Mouse (Mus musculus) kidney, embryonic 16.5 days (tissue): ENCODE data around the gene Ehhadh. TPM values are rescaled to one million over a fixed set of nuclear protein-coding genes. Genes with fewer than 3 reads are reported as not detected.

Source experiments
- ATAC-seq: fragments of 200-750 bp; cut with Nextera tagmentation; 2 replicates; pipeline ENCODE4 v1.8.0; 2017; ENCODE audit warnings: moderate TSS enrichment; ENCODE audit not compliant: low FRiP score, low TSS enrichment
- H3K27ac ChIP-seq: fragments of 300-500 bp; sonication (generic); 2 replicates; pipeline ENCODE4 v1.5.1; 2014; ENCODE audit warnings: low read length
- H3K27me3 ChIP-seq: fragments of 300-500 bp; sonication (generic); 2 replicates; pipeline ENCODE4 v1.6.1; 2014; ENCODE audit warnings: low read length, control low read depth, mixed read lengths; ENCODE audit not compliant: insufficient read depth
- H3K36me3 ChIP-seq: fragments of 300-500 bp; sonication (generic); 2 replicates; pipeline ENCODE4 v1.6.1; 2014; ENCODE audit warnings: low read length, control low read depth, mixed read lengths; ENCODE audit not compliant: insufficient read depth
- H3K4me1 ChIP-seq: fragments of 300-500 bp; sonication (generic); 2 replicates; pipeline ENCODE4 v1.6.1; 2014; ENCODE audit warnings: low read length, control low read depth, mixed read lengths; ENCODE audit not compliant: insufficient read depth
- H3K4me2 ChIP-seq: fragments of 300-500 bp; sonication (generic); replicated peaks from 2 replicates; pipeline ENCODE4 v1.6.1; 2014; ENCODE audit warnings: low read depth, low read length
- H3K4me3 ChIP-seq: fragments of 300-500 bp; sonication (generic); 2 replicates; pipeline ENCODE4 v1.5.1; 2014; ENCODE audit warnings: mild to moderate bottlenecking, low read length
- H3K9ac ChIP-seq: fragments of 300-500 bp; sonication (generic); replicated peaks from 2 replicates; pipeline ENCODE4 v1.6.1; 2014; ENCODE audit warnings: low read length
- H3K9me3 ChIP-seq: fragments of 300-500 bp; sonication (generic); 2 replicates; pipeline ENCODE4 v1.6.1; 2016; ENCODE audit warnings: low read length, control low read depth
- WGBS: fragments of 180-500 bp; shearing (Covaris S2); extraction: QIAGEN DNeasy Blood & Tissue Kit; methylation state at CpG from one replicate; pipeline ENCODE4 v1.1.7; 2014; 5-methylcytosine and 5-hydroxymethylcytosine counted together
- polyA plus RNA-seq: library from polyadenylated mRNA; unstranded; fragments of >200 nt; fragmentation: Nextera tagmentation; extraction: Ambion mirVana; gene quantifications from 2 replicates; pipeline ENCODE4 v1.2.1, GENCODE M21; 2015

The Ehhadh gene
- 5.6 and 6.7 TPM in 2 replicates for polyA plus RNA-seq

DNA sequence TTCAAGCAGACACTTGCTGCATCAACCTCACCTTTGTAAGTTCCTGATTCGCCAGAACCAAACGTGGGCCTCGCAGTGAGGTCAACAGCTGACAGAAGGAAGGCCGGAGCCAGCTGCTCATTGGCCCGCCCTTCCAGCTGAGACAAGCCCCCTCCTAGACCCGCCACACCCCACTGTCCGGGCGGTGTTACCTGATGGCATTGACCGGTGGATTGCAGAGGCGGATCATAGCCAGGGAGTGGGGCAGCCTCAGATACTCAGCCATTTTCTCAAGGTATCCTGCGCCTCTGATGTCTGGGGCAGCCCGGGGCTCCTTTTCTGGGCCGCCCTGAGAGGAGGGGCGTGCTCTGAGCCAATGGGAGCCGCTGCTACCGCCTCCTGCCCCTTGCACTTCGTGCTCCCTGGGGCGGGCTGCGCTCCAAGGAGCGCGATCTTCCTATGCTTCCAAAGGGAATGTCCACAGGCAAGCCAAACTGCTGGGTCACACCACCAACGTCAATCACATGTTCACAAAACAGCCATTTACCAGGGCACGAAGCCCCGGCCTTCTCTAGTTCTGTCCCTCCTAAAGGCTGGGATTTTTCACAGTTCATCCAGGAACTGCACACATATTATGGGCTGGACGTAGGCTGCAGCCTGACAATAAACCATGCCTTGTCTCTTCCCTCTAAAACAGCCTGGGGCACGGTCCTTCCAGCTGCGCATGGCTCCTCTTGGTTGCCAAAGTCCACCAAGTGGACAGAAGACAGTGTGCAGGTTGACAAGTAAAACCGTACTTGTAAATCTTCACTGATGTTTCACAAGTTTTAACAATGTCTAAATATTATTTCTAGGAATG, at the start of gene Ehhadh:
TSS of gene Ehhadh (minus strand) at position 292 of the 838 bp plus-strand sequence.
- Histone ChIP-seq H3K27me3 (no peaks in the 10 kb centered on the region), H3K4me1 (peaks cover 9% of the 10 kb centered on the region), H3K4me3 (peak within 1 kb of the TSS; percentile 56), H3K9me3 (0 out of 2 replicates have a peak, but pooled peaks cover 9% of the 10 kb centered on the region), H3K36me3 (no peaks in the 10 kb centered on the region), H3K27ac (no peak within 1 kb of the TSS), H3K9ac (peak within 1 kb of the TSS; percentile 65), H3K4me2 (peak within 1 kb of the TSS; percentile 77)
- WGBS: 7% methylated on average over 28 of the region's 28 CpGs
- peak; percentile 96 for ATAC-seq

DNA sequence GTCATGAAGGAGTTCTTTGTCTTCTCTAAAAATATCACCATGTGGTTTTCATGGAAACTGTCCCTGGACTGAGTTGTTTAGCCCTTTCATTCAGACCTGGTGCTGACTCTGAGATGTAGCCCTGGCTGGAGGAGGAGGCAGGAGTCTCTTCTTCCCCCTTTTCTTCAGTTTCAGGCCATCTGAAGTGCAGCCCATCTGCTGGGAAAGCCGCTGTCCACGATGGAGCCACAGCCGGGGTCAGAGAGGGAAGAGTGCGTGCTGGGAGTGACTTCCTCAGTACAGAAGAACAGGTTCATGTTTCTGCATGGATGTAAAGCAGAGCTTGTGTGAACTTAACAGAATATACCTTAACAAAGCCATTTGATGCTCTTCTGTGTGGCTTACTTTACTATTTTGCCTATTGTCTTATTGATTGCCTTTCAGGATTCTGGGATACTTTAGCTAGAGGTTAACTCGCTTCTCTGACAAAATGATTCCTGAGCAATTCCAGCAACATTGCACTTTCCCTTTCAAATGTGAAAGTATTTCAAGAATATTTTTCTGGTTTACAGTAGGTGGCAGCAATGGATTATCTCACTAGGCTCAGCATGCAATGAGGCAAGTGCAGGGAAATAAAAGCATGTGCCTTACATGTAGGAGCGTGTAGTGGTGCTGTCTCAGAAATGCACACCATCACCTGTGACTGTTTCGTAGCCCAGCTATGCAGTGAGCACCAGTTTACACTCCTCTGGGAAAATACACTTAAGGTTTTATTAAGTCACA, 48.9 kb upstream of the Ehhadh start:
- Histone ChIP-seq H3K9me3 (no peaks in the 10 kb centered on the region), H3K9ac (no peak overlapping the region), H3K27me3 (0 out of 2 replicates have a peak, but pooled peaks cover 2% of the 10 kb centered on the region), H3K36me3 (no peaks in the 10 kb centered on the region), H3K27ac (no peak overlapping the region), H3K4me1 (no peaks in the 10 kb centered on the region), H3K4me3 (no peak overlapping the region), H3K4me2 (no peak overlapping the region)
- 43% methylated on average over 7 of the region's 7 CpGs for WGBS
- ATAC-seq: no peak

DNA sequence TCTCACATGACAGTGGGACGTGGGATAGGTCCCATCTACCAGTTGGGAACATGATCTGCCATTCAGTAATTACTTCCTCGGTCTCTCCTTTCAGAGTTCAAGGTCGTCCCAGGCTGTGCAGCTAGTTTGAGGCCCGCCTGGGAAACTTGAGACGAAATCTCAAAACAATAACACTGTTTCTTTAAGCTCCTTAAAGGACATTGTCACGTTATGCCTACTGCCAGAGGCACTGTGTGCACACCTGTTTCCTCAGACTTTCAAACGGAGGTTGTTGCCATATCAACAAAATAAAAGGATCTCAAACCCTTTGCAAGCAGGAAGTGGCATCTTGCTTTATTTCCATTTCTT, 48.0 kb upstream of the Ehhadh start:
- no peaks in the 10 kb centered on the region for H3K36me3 ChIP-seq
- no peak overlapping the region for H3K9ac ChIP-seq
- no peak overlapping the region for H3K27ac ChIP-seq
- H3K4me3 ChIP-seq: no peak overlapping the region
- no peaks in the 10 kb centered on the region for H3K9me3 ChIP-seq
- H3K4me1 ChIP-seq: no peaks in the 10 kb centered on the region
- 18% methylated on average over 7 of the region's 7 CpGs for WGBS
- ATAC-seq: no peak
- H3K4me2 ChIP-seq: no peak overlapping the region
- H3K27me3 ChIP-seq: 0 out of 2 replicates have a peak, but pooled peaks cover 2% of the 10 kb centered on the region

DNA sequence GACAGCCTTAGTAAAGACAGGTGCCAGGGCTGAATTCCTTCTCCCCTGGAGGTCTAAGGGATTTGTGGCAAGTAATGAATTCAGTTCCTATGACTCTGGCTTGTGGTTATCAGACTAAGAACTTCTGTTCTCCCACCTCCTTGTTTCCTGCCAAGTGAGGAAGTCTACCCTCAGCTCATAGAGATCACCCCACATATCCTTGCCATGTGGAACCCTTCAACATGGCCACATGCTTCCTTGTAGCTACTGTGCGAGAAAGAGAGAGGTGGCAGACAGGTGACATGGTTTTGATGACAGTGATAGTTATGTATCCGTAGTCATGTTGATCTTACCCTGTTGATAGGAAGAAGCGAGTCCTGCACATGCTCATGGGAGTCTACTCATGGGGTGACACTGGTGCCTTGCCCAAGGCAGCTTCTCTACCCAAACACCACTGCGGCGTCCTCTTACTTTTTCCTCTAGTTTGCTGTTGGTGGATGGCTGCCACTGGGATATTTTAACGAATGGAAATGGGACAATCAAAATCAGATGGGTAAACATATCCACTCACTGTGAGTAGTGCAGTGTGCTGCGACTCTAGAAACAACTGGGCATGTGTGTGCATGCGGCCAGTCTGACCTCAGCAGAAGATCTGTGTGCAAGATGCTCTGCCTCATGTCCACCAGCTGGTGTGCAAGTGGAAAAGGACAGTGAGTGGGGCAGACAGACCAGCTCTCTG, 47.4 kb upstream of the Ehhadh start:
- Histone ChIP-seq H3K4me2 (no peak overlapping the region), H3K36me3 (no peaks in the 10 kb centered on the region), H3K4me1 (no peaks in the 10 kb centered on the region), H3K27me3 (0 out of 2 replicates have a peak, but pooled peaks cover 2% of the 10 kb centered on the region), H3K4me3 (no peak overlapping the region), H3K9ac (no peak overlapping the region), H3K27ac (no peak overlapping the region), H3K9me3 (no peaks in the 10 kb centered on the region)
- 78% methylated on average over 8 of the region's 8 CpGs for WGBS
- ATAC-seq: no peak

DNA sequence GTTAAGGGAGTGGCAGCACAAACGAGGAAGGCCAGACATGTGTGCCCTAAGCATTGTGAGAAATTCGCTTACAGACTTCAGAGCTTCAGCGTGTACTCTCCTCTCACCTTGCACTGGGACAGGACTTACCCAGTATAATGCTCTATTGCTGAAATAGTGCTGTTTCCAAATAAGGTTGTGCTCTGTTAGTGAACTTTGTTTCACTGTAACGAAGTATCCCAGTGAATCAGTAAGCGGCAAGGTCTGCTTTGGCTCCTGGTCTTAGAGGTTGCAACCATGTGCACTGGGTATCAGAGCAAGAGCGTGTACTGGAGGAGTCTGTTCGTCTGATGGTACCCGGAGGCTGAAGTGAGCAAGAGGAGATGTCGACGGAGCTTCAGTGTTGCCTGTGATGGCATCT, 46.4 kb upstream of the Ehhadh start:
- Histone ChIP-seq H3K9me3 (no peaks in the 10 kb centered on the region), H3K4me3 (no peak overlapping the region)

DNA sequence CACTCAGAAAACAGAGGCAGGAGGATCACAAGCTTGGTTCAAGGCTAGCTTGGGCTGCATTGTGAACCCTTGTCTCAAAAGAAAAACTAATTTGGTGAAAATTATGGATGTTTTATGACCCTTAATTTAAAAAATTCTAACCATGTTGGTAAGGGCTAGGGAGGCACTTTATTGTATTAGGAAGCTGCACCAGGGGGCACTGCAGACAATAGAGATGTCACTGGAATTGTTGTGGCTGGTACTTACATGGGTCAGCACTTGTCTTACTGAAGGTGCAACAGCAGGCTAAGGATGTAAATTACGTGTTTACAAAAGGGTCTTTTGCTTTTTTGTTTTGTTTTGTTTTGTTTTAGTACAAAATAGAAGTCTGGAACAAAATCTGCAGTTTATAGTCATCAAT, 45.9 kb upstream of the Ehhadh start:
- Histone ChIP-seq H3K4me1 (no peaks in the 10 kb centered on the region), H3K36me3 (no peaks in the 10 kb centered on the region), H3K27me3 (0 out of 2 replicates have a peak, but pooled peaks cover 2% of the 10 kb centered on the region), H3K9ac (no peak overlapping the region), H3K9me3 (no peaks in the 10 kb centered on the region), H3K4me3 (no peak overlapping the region), H3K4me2 (no peak overlapping the region), H3K27ac (no peak overlapping the region)
- no peak for ATAC-seq
- 79% methylated on average over 1 of the region's 1 CpGs for WGBS

More for the DNA sequence above, 46.4 kb upstream of the Ehhadh start:
- Histone ChIP-seq H3K4me2 (no peak overlapping the region), H3K27me3 (0 out of 2 replicates have a peak, but pooled peaks cover 2% of the 10 kb centered on the region), H3K27ac (no peak overlapping the region), H3K36me3 (no peaks in the 10 kb centered on the region), H3K4me1 (no peaks in the 10 kb centered on the region), H3K9ac (no peak overlapping the region)
- 87% methylated on average over 10 of the region's 10 CpGs for WGBS
- no peak for ATAC-seq

DNA sequence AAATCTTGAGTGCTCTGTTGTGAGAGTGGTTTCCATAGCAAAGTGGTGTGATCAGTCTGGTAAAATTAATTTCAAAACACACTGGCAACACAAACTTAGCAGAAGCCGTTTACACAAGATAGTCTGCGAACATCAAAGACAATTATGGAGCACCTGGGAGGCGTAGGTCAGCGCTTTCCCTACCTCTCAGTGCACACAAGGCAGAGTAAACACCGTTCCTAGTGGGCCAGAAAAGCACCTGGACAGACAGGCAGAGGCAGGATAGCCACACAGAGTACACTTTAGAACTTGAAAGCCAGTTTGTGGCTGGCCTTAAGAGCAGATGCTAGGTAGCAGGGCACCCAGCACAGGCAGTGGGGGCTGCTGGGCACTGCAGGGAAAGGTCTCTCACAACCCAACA, 44.2 kb upstream of the Ehhadh start:
- Histone ChIP-seq H3K27me3 (0 out of 2 replicates have a peak, but pooled peaks cover 2% of the 10 kb centered on the region), H3K9me3 (no peaks in the 10 kb centered on the region), H3K4me2 (no peak overlapping the region), H3K36me3 (no peaks in the 10 kb centered on the region), H3K4me1 (peaks cover 11% of the 10 kb centered on the region), H3K27ac (no peak overlapping the region), H3K9ac (no peak overlapping the region), H3K4me3 (no peak overlapping the region)
- ATAC-seq: no peak
- WGBS: 62% methylated on average over 5 of the region's 5 CpGs

DNA sequence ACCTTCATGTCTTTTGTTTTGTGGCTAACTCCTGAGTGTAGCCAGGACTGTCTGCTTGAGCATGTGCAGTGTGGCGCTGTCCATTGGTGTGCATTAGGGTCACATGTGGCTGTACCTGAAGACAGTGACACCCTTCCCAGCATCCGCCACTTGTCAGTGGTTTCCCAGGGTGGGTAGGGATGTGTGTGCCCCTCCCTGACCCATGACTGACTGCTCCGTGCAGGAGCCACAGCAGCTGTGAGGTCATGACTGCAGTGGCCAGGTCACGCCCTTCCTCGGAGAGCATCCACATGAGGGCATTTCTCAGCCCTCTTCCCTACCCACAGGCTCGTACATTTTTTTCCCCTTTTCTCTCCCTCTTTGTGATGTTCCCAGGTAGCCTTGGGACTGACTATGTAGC, 43.2 kb upstream of the Ehhadh start:
- H3K4me2 ChIP-seq: no peak overlapping the region
- H3K4me3 ChIP-seq: no peak overlapping the region
- no peaks in the 10 kb centered on the region for H3K36me3 ChIP-seq
- H3K27ac ChIP-seq: no peak overlapping the region
- WGBS: 59% methylated on average over 6 of the region's 6 CpGs
- no peak for ATAC-seq
- peaks cover 17% of the 10 kb centered on the region for H3K4me1 ChIP-seq
- no peaks in the 10 kb centered on the region for H3K27me3 ChIP-seq
- H3K9me3 ChIP-seq: no peaks in the 10 kb centered on the region
- H3K9ac ChIP-seq: no peak overlapping the region

DNA sequence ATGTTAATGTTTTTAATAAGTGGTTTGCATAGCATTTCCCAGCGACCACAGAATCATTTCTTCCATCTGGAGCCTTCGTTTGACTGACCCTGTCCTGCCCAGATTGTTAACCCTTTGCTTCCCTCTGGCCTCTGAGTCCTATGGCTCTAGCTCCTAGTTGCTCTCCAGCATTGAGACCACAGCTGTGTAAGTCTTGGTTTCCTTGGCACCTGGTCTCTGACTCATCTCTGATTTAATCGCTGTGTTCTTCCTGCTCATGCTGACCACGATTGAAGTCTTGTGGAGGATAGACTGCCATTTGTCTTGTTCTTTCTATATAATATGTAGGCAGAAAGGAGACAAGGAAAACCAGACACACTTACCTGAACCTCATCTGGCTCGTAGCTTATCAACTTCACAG, 42.1 kb upstream of the Ehhadh start:
- ATAC-seq: no peak
- no peak overlapping the region for H3K4me3 ChIP-seq
- 34% methylated on average over 5 of the region's 5 CpGs for WGBS
- H3K27ac ChIP-seq: no peak overlapping the region
- no peak overlapping the region for H3K4me2 ChIP-seq
- no peaks in the 10 kb centered on the region for H3K9me3 ChIP-seq
- no peaks in the 10 kb centered on the region for H3K36me3 ChIP-seq
- no peaks in the 10 kb centered on the region for H3K27me3 ChIP-seq
- no peak overlapping the region for H3K9ac ChIP-seq
- peaks cover 17% of the 10 kb centered on the region for H3K4me1 ChIP-seq
